Mouse (Mus musculus) colon, adult 2 months (tissue): ENCODE measurements around the gene Ankzf1. TPM values are rescaled to one million over a fixed set of nuclear protein-coding genes. Genes with fewer than 3 reads are reported as not detected.

Source experiments
- polyA plus RNA-seq: library from polyadenylated mRNA; depleted of rRNA; stranded (reverse); fragments of >200 nt; gene quantifications from 2 replicates; pipeline ENCODE4 v1.2.3, GENCODE M21; 2012; rRNA removed

Gene Ankzf1
- 18.2 and 19.4 TPM in 2 replicates for polyA plus RNA-seq

DNA sequence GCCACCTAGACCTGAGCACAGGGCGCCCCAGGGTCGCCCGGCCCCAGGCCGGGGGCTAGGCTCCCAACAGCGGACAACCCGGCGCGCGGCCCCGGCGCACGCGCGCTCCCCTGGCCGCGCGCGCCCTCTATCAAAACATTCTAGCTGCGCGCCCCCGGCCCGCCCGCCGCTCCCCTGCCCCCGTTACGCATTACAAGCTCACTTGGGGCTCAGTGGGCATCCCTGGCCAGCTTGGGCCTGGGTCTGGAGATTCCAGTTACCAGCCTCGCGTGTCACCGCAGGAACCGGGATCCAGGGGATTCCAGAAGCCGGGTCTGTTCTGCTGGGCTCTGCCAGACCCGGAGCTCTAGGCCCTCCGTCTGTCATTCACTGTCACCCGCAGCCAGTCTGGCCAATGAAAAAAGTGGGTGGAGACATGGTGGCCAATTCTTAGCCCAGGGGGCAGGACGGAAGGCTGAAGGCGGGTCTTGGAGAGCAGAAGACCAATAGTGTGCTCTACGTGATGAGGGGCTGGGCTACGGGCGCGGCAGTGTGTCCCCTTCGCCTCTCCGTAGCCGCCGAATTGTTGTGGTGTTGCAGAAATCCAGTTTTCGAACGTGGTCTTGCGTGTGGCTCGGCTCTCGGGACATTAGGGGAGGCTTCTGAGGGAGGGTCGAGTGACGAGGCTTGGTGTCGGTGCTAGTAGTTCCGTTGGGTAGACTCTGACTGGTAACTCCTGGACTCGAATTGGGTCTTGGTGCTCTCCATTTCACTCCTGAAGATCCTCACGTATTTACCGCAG is at the start of gene Ankzf1, which contains the start of gene Atg9a:
Ankzf1 (plus strand) TSS at position 530 of the 781 bp plus-strand sequence.
Atg9a (minus strand) TSS at position 575 of the 781 bp plus-strand sequence.

GRCm38 (mm10) chr1:75142301-75143261 is 49.4 kb upstream of the Ankzf1 start, which contains the start of the genes Cnppd1 and Retreg2:
Gene Cnppd1 (minus strand): TSS chr1:75142711.
Gene Retreg2 (plus strand): TSS chr1:75142778.

GRCm38 (mm10) chr1:75168472-75169464 is 23.2 kb upstream of the Ankzf1 start, which contains the start of gene Zfand2b:
Gene Zfand2b (plus strand): TSS chr1:75168646.

GRCm38 (mm10) chr1:75180105-75180590 is 11.8 kb upstream of the Ankzf1 start, which contains the start of gene Abcb6:
Gene Abcb6 (minus strand): TSS chr1:75180392.

DNA sequence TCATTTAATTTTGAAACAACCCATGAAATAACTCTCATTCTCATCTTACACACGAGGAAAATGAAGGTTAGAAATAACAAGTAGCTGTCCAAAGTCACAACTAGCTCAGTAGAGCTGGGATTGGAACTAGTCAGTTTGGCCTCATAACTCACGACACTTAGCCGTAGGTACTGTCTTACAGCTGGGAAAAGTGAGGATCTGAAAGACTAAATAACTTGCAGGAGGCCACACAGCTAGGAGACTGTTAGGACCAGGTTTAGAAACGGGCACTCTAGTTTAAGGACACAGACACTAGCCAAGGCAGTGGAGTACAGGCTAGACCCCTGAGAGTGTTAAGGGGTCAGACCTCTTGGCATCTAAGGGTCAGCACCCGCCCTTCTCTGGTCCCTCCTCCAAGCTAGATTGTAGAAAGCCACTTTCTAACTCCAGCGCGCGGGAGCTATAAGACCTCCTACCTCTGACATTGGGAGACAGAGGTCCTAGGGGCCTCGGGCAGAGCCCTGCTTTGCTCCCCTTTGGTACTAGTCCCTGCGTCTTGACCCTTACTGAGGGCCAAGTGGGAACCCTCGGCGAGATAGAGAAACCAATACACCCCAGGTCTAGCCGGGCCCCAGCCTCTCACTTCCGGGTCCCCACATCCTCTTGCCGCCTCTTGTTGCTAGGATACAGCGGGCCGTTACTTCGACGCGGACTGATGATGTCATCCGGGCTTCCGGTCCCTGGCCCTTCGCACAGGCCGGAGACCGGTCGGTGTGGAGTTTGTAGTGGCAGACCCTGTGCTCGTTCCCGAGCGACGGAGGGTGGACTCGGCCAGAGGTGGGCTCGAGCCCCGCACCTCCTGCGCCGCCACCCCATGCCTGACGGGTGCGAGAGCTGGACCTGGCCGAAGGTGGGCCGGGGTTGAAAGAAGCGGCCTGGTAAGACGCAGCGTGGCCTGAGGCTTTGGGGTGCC is 18.5 kb downstream of the Ankzf1 start, which contains the start of the genes Glb1l and Stk16:
Glb1l (minus strand) TSS at position 678 of the 952 bp plus-strand sequence.
Stk16 (plus strand) TSS at position 703 of the 952 bp plus-strand sequence.

DNA sequence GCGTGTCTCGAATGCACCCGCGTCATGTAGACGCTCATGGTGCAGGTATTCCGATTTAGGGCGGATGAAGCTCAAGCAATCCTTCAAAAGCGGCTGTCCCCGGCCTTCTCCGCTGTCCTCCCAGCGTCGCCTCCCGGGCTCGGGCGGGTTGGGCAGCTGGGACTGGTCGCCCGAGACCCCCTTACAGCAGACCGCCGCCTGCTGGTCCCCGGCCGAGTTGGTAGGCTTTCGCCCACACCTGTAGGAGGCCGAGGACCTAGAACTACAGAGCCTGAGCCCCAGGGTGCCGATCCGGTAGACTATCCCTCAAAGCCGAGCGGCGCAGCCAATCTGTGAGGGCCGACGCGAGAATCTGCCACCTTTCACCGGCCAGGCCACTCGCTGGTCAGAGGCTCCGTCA is 27.6 kb downstream of the Ankzf1 start, which contains the start of gene Tuba4a:
Tuba4a (minus strand) TSS at position 335 of the 400 bp plus-strand sequence.

GRCm38 (mm10) chr1:75231664-75232152 is 39.8 kb downstream of the Ankzf1 start, which contains the start of gene A630095N17Rik:
Gene A630095N17Rik (minus strand): TSS chr1:75232102.

DNA sequence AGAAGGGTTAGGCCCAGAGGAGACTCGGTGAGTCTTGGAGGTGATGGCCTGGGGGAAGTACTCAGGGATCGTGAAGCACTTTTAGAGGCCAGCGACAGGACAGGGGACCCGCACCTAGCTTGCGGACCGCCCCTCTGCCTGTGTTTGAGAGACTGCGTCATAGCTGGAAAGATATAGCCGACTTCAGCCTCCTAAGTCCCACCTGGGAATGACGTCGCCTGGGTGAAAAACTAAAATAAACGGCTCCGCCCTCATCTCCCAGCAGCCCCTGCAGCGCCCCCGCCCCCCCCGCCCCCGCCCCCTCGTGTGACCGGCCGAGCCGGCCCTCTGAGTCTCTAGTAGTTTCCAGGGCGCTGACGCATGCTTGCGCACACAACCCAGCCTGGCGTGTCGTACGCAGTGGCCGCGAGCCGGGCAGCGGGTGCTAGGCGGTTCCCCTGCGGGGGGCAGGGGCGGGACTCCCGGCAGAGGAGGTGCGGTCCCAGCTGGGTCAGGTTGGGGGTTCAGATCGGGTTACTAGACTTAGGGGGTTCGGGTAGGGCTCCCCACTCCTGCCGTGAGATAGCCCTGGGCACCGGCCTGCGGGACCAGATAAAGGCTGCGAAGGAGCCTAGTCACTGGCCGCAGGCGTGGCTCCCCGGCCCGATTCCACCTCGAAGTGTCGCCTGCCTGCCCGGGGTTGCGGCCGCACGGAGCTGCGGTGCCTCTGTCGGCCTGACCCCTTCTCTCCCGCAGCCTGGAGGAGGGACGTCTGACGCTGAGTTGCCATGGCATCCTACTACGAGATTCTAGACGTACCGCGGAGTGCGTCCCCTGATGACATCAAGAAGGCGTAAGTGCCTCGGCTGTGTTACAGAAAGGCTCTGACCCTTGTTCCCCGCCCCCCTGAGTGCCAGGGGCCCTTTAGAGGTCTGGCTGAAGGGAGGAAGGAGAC is 44.4 kb downstream of the Ankzf1 start, which contains the start of gene Dnajb2:
Dnajb2 (plus strand) TSS at position 290 of the 934 bp plus-strand sequence.

Other genes starting within 250 kb of the Ankzf1 start
- 186 and 200 TPM in 2 replicates for gene Ihh, start 240.5 kb upstream of the Ankzf1 start, polyA plus RNA-seq
- 1.5 and 3.2 TPM in 2 replicates for gene Nhej1, start 67.0 kb upstream of the Ankzf1 start, polyA plus RNA-seq
- 3.2 and 4.2 TPM in 2 replicates for gene Slc23a3, start 58.3 kb upstream of the Ankzf1 start, polyA plus RNA-seq
- gene Cnppd1, start 49.4 kb upstream of the Ankzf1 start, polyA plus RNA-seq: 76.1 and 79.1 TPM in 2 replicates
- gene Retreg2, start 49.4 kb upstream of the Ankzf1 start, polyA plus RNA-seq: 112 and 187 TPM in 2 replicates
- 87.5 and 101 TPM in 2 replicates for gene Zfand2b, start 23.5 kb upstream of the Ankzf1 start, polyA plus RNA-seq
- gene Abcb6, start 11.8 kb upstream of the Ankzf1 start, polyA plus RNA-seq: 52.0 and 58.9 TPM in 2 replicates
- 91.9 and 103 TPM in 2 replicates for gene Atg9a, start within 50 bp of the Ankzf1 start, polyA plus RNA-seq
- gene Glb1l, start 18.7 kb downstream of the Ankzf1 start, polyA plus RNA-seq: 3.3 and 5.5 TPM in 2 replicates
- 166 and 233 TPM in 2 replicates for gene Stk16, start 18.7 kb downstream of the Ankzf1 start, polyA plus RNA-seq
- 93.3 and 109 TPM in 2 replicates for gene Tuba4a, start 27.7 kb downstream of the Ankzf1 start, polyA plus RNA-seq
- gene A630095N17Rik, start 40.0 kb downstream of the Ankzf1 start, polyA plus RNA-seq: not detected in 2 replicates
- gene Dnajb2, start 44.3 kb downstream of the Ankzf1 start, polyA plus RNA-seq: 32.2 and 35.1 TPM in 2 replicates
- gene Ptprn, start 72.4 kb downstream of the Ankzf1 start, polyA plus RNA-seq: 12.7 and 13.4 TPM in 2 replicates
- 12.2 and 18.9 TPM in 2 replicates for gene Resp18, start 86.3 kb downstream of the Ankzf1 start, polyA plus RNA-seq
- gene Dnpep, start 125.8 kb downstream of the Ankzf1 start, polyA plus RNA-seq: 187 and 208 TPM in 2 replicates
- 766 and 827 TPM in 2 replicates for gene Des, start 168.2 kb downstream of the Ankzf1 start, polyA plus RNA-seq
- gene Speg, start 183.1 kb downstream of the Ankzf1 start, polyA plus RNA-seq: 67.2 and 72.8 TPM in 2 replicates
- gene Gmppa, start 243.8 kb downstream of the Ankzf1 start, polyA plus RNA-seq: 167 and 216 TPM in 2 replicates